Comparison of ENCODE assay signal across 18 mouse cellular contexts in the genomic region with DNA sequence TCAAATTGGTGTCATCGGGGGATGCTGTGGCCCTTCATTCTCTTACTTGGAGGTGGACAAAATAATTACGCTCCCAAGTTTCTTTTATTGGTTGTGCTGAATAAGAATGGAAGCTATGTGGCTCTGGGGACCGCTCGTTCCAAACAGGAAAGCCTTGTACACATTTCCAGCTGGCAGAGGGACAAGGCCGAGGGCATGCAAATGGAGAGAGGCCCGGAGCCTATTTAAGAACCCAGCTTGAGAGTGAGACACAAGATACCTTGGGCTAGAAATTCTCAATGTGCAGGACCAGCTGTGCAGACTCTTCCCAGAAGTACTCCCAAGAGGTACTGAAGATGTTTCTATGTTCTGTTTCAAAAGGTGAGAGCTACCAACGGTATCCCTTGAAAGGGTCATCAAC. TPM values are rescaled to one million over a fixed set of nuclear protein-coding genes. Genes with fewer than 3 reads are reported as not detected.
DNase-seq lines count a peak whose midpoint lies in the region; ATAC-seq and TF ChIP-seq lines count a peak whose summit lies in the region.
"Had no signal": no experiment of that assay in that cellular context is flagged by ENCODE, and none has a peak within 500 bp of the region (broad histone marks: within the 10 kb centered on the region; RNA-seq: fewer than 3 reads in every experiment).

No protein-coding gene starts in this region.

- H3K27me3 ChIP-seq in liver, postnatal 0 days (ENCODE audit: insufficient read depth, low read length): no peaks in the 10 kb centered on the region
- no peaks in the 10 kb centered on the region for H3K27me3 ChIP-seq in liver, embryonic 12.5 days (replicated peaks)
- H3K27me3 ChIP-seq: forebrain, embryonic 15.5 days; liver, embryonic 13.5 days had no signal

- H3K36me3 ChIP-seq in liver, postnatal 0 days (replicated peaks; ENCODE audit: insufficient read depth, low read length): 0 out of 2 replicates have a peak, but pooled peaks cover 2% of the 10 kb centered on the region
- H3K36me3 ChIP-seq in liver, embryonic 12.5 days: no peaks in the 10 kb centered on the region; the same call in 1 of the 2 replicates
- H3K36me3 ChIP-seq: forebrain, embryonic 15.5 days; hindbrain, embryonic 10.5 days; limb, embryonic 10.5 days; midbrain, embryonic 10.5 days had no signal

- no peak overlapping the region for H3K9ac ChIP-seq in liver, postnatal 0 days (replicated peaks)
- no peak overlapping the region for H3K9ac ChIP-seq in liver, embryonic 12.5 days
- H3K9ac ChIP-seq: forebrain, embryonic 15.5 days; liver, embryonic 13.5 days had no signal

- no peak for TF ChIP-seq CTCF in liver, postnatal 0 days (IDR thresholded peaks at IDR 0.05; ENCODE audit: low read depth)
- TF ChIP-seq CTCF in gastrocnemius, adult 2 months (IDR thresholded peaks at IDR 0.05): no peak

- H3K4me1 ChIP-seq in liver, postnatal 0 days (ENCODE audit: insufficient read depth): peaks cover 3% of the 10 kb centered on the region; the same call in 1 of the 2 replicates
- no peaks in the 10 kb centered on the region for H3K4me1 ChIP-seq in liver, embryonic 12.5 days
- H3K4me1 ChIP-seq: forebrain, embryonic 15.5 days; hindbrain, embryonic 10.5 days; limb, embryonic 10.5 days; midbrain, embryonic 10.5 days had no signal

- no peak overlapping the region for H3K4me3 ChIP-seq in liver, postnatal 0 days (ENCODE audit: low read depth, low read length)
- H3K4me3 ChIP-seq in liver, embryonic 12.5 days: no peak overlapping the region
- H3K4me3 ChIP-seq in gastrocnemius, adult 2 months: no peak overlapping the region
- H3K4me3 ChIP-seq: erythroblast, embryonic 14.5 days; forebrain, embryonic 15.5 days; hindbrain, embryonic 10.5 days; limb, embryonic 10.5 days; liver, embryonic 13.5 days; midbrain, embryonic 10.5 days had no signal

- WGBS in liver, postnatal 0 days (ENCODE audit: insufficient replicate concordance): 82% methylated on average over 7 of the region's 7 CpGs
- WGBS in liver, embryonic 12.5 days (ENCODE audit: insufficient replicate concordance): 83% methylated on average over 7 of the region's 7 CpGs

- no peak overlapping the region for H3K4me2 ChIP-seq in liver, postnatal 0 days (ENCODE audit: low read depth, low read length)
- no peak overlapping the region for H3K4me2 ChIP-seq in liver, embryonic 12.5 days
- H3K4me2 ChIP-seq: forebrain, embryonic 15.5 days; liver, embryonic 13.5 days had no signal

- intact Hi-C loops in gastrocnemius, adult 2 months (cut with DNase I): no loop called here
- intact Hi-C loops in heart, postnatal 14 days (cut with DNase I): no loop called here

- peak; percentile 76 for DNase-seq in adrenal gland, postnatal 14 days
- no peak for DNase-seq in adrenal gland, postnatal 4 days (ENCODE audit: low spot score in 2 of 2)
- DNase-seq in liver, postnatal 0 days: peak; percentile 8
- DNase-seq in gastrocnemius, adult 2 months: peak; percentile 78
- DNase-seq in heart, postnatal 14 days: peak; percentile 46 to 68
- DNase-seq in spleen, adult 18-20 months: no peak
- DNase-seq: layer of hippocampus, postnatal 36 days; liver, embryonic 13.5 days; right cerebral cortex, postnatal 25 days had no signal

- H3K9me3 ChIP-seq in liver, postnatal 0 days (ENCODE audit: low read length): peaks cover 9% of the 10 kb centered on the region
- peaks cover 7% of the 10 kb centered on the region for H3K9me3 ChIP-seq in liver, embryonic 12.5 days (replicated peaks)
- H3K9me3 ChIP-seq: limb, embryonic 10.5 days had no signal

- TF ChIP-seq EP300 in liver, postnatal 0 days (IDR thresholded peaks at IDR 0.05; ENCODE audit: low read depth): no peak

- no peak for ATAC-seq in liver, postnatal 0 days
- ATAC-seq in liver, embryonic 12.5 days: no peak
- ATAC-seq in monocyte, adult 5-6 weeks (replicated peaks; ENCODE audit: insufficient number of reproducible peaks, low FRiP score, low TSS enrichment, poor library complexity, severe bottlenecking): no peak
- ATAC-seq: activated CD4-positive, CD25-positive, alpha-beta regulatory T cell, adult 4 months; forebrain, embryonic 15.5 days; intestine, postnatal 0 days had no signal

- no peak overlapping the region for H3K27ac ChIP-seq in liver, postnatal 0 days (ENCODE audit: low read depth)
- no peak overlapping the region for H3K27ac ChIP-seq in liver, embryonic 12.5 days
- peak overlapping the region; percentile 53; the same call in 1 of the 2 replicates for H3K27ac ChIP-seq in gastrocnemius, adult 2 months
- H3K27ac ChIP-seq: forebrain, embryonic 15.5 days; hindbrain, embryonic 10.5 days; limb, embryonic 10.5 days; liver, embryonic 13.5 days; midbrain, embryonic 10.5 days had no signal

RNA-seq across cellular contexts. Expression of a gene that starts 21.8 kb away (rescaled TPM):
- 63.3 and 84.9 TPM in 2 replicates for total RNA-seq in adrenal gland, postnatal 14 days (2021)
- 10 to 100 TPM; 17.2 to 29.4 TPM for total RNA-seq in adrenal gland, postnatal 4 days (2021)
- polyA plus RNA-seq in liver, postnatal 0 days (2015; fragmentation: Nextera tagmentation; extraction: Ambion mirVana): 169 and 185 TPM in 2 replicates
- 5.7 TPM in 2 replicates for polyA plus RNA-seq in liver, embryonic 12.5 days (2016; fragmentation: Nextera tagmentation; extraction: Ambion mirVana)
- total RNA-seq in gastrocnemius, adult 2 months (2021): 10 to 100 TPM; 15.4 to 47.2 TPM
- total RNA-seq in heart, postnatal 14 days (2021): 10 to 100 TPM; 50.7 to 60.1 TPM
- total RNA-seq in monocyte, adult 5-6 weeks (2017): not detected in 3 replicates
- polyA plus RNA-seq: erythroblast, embryonic 14.5 days had no signal

RNA-seq across cellular contexts. Expression of a gene that starts 54.9 kb away (rescaled TPM):
- total RNA-seq in adrenal gland, postnatal 14 days (2021): 17.9 and 20.2 TPM in 2 replicates
- 10 to 100 TPM; 22.3 TPM for total RNA-seq in adrenal gland, postnatal 4 days (2021)
- polyA plus RNA-seq in liver, postnatal 0 days (2015; fragmentation: Nextera tagmentation; extraction: Ambion mirVana): 12.9 and 14.1 TPM in 2 replicates
- polyA plus RNA-seq in liver, embryonic 12.5 days (2016; fragmentation: Nextera tagmentation; extraction: Ambion mirVana): 28.6 and 29.4 TPM in 2 replicates
- total RNA-seq in gastrocnemius, adult 2 months (2021): 10 to 100 TPM; 44.7 to 57.0 TPM
- total RNA-seq in heart, postnatal 14 days (2021): 10 to 100 TPM; 31.0 to 33.8 TPM
- 13.2 to 15.6 TPM (median 14.4 TPM) in 3 replicates for total RNA-seq in monocyte, adult 5-6 weeks (2017)

Comparison
In these comparisons a context has a peak if more than half of its experiments do, and no peak if none do; other contexts are left out.
1. DNase-seq: peak in adrenal gland, postnatal 14 days (single experiment), liver, postnatal 0 days (single experiment), gastrocnemius, adult 2 months (single experiment) and heart, postnatal 14 days (2 of 2); none in adrenal gland, postnatal 4 days (0 of 2) and spleen, adult 18-20 months (0 of 2).
2. RNA of a gene that starts 21.8 kb away (total RNA-seq): 63.3 to 84.9 TPM in adrenal gland, postnatal 14 days, 50.7 to 60.1 TPM in heart, postnatal 14 days, 15.4 to 47.2 TPM in gastrocnemius, adult 2 months and 17.2 to 29.4 TPM in adrenal gland, postnatal 4 days; not detected in monocyte, adult 5-6 weeks; every median in the first group is over 10 times any median in the second.